Mouse (Mus musculus) cerebellum, adult 11-12 months (tissue): ENCODE measurements at regions not wholly inside any gene's neighbourhood (a gene's known extent, or its start where the extent isn't known, plus 50 kb on each side); places are given as distances from the start of the nearest gene placed in this dataset.

Experiments used
- DNase-seq: peaks from one replicate; pipeline ENCODE4 v3.0.0; 2022

DNA sequence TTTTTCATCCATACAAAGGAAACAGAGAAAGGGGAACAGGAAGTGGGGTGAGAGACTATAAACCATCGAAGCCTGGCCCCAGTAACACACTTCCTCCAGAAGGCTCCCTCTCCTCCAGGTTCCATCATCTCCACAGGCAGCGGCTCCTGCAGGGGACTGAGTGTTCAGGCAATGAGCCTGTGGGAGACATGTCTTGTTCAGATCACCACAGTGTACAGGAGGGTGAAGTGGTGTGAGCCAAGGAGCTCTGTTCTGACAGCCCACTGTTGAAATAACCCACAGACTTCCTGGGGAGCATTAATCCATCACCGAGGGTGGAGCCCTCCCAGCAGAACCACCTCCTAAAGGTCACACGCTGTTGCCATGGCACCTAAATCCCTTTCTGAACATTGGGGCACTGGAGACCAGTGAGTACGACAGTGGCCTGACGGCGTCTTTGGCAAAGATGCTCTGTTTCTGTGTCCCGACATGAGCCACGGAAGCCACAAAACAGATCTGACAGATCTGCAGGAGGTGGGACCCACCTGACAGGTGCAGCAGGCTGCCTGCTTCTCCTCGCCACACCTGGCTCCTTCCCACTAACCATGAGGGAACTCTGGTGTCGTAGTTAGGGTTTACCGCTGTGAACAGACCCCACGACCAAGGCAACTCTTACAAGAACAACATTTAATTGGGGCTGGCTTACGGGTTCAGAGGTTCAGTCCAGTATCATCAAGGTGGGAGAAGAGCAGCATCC is 60.9 kb downstream of the Psmg1 start:
- no peak for DNase-seq

GRCm38 (mm10) chr16:95928290-95929260 is 62.2 kb downstream of the Psmg1 start:
- no peak for DNase-seq

DNA sequence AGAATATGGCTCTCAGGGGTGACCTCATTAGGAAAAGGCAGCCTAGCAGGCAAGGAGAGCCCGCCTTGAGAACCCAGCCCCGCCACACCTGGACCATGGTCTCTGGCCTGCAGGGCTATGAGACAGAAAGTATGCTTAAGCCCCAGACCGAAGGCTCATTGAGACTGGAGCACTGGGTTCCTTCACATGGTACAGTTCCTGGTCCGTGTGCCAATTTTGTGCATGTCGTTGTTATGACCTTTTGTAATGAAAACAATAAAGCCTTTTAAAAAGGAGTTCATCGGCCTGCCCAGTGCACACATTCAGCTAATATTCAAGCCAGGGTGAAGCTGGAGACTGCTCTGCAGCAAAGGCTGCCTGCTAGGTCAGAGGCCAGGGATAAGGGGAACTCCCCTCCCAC is 64.2 kb downstream of the Psmg1 start:
- DNase-seq, result no peak

DNA sequence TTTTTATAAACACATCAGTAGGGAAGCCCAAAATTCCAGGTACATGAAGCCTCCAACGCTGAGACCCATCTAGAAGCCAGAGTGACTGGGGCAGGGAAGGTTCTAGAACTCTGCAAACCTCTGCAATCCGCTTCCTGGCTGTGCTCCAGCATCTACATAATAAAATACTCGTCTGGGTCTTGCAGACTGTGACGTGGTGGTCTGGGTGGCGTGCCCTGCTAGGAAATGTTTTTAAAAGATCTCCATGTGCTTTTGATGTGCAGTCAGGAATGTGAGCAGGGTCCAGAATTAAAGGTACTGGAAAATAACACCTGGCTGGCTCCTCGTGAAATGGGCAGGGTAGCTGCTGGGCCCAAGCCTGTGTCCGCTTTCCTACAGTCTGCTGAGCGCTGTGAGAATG is 66.0 kb downstream of the Psmg1 start:
- no peak for DNase-seq

DNA sequence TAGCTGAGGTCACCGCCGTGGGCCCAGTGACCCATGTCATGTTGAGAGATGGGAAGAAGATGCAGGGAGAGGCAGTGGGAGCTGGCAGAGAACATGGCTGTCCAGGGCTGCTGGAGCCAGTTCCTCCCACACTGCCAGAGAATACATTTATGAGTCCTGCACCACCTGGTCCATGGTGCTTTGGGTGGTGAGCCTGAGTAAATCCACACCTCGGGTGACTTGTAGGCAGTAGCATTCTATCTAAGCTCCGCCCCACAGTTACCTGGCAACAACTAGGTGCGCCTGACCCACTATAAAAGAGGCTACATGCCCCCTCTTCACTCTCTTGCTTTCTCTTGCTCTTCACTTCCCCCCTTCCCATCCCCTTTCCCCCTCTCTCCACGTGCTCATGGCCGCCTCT is 66.8 kb downstream of the Psmg1 start:
- no peak for DNase-seq

DNA sequence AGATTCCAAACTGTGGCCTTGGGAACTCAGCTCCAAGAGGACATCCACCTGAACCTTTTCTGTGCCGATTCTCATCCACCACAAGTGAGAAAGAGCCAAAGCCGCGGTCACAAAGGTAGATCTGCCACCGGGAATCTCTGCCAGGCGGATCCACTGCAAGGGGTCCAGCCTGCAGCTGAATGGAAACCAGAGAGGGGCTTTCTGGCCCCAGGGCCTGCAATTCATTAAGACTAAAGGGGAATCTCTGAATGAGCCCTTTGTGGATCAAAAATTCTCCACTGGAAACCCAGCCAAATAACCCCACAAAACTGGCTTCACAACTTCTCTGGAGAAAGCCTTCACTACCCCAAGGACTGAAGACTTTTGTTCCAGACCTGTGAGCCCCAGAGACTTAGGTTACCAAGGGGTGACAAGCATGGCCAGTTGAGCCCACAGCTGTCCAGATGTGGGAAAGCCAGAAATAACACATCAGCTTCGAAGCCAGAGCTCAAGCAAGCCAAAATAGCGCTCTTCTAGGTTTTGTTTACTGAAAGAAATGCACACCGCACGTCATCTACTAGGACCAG is 68.3 kb downstream of the Psmg1 start:
- no peak for DNase-seq

DNA sequence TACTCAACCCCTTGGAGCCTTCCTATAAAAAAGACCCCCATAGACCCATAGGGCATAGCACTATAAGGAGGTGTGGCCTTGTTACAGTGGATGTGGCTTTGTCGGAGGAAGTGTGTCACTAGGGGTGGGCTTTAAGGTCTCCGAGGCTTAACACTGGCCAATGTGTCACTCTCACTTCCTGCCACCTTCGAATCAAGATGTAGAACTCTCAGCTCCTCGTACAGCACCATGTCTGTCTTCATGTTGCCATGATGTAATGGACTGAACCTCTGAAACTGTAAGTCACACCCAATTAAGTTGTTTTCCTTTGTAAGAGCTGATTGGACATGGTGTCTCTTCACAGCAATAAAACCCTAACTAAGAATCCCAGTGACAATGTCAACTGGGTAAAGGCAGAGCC is 69.6 kb downstream of the Psmg1 start:
- no peak for DNase-seq

DNA sequence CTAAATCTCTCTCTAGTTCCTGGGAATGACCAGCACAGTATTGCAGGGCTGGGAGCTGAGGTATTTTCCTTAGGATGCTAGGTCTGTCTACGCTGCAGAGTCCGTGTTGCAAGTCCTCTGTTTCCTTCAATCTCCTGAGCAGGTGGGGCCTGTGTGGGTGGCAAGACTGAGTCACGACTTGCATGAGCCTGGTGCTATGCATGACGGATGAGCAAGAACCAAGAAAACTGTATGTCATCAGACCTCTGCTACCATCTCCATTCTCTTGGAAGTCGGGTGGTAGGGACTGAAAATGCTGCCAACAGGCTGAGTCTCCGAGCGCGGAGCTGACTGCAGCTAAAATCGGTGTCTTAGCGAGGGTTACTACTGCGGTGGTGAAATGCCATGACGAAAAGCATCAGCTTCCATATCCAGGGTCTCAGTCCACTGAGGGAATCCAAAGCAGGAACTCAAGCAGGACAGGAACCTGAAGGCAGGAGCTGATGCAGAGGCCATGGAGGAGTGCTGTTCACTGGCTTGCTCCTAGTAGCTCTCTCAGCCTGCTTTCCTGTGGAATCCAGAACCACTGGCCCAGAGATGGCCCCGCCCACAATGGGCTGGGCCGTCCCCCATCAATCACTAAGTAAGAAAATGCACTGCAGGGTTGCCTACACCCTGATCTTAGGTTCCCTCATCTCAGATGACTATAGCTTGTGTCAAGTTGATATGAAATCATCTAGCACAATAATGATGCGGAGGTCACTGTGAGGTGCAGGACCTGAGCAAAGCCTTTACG is 71.9 kb downstream of the Psmg1 start:
- no peak for DNase-seq

DNA sequence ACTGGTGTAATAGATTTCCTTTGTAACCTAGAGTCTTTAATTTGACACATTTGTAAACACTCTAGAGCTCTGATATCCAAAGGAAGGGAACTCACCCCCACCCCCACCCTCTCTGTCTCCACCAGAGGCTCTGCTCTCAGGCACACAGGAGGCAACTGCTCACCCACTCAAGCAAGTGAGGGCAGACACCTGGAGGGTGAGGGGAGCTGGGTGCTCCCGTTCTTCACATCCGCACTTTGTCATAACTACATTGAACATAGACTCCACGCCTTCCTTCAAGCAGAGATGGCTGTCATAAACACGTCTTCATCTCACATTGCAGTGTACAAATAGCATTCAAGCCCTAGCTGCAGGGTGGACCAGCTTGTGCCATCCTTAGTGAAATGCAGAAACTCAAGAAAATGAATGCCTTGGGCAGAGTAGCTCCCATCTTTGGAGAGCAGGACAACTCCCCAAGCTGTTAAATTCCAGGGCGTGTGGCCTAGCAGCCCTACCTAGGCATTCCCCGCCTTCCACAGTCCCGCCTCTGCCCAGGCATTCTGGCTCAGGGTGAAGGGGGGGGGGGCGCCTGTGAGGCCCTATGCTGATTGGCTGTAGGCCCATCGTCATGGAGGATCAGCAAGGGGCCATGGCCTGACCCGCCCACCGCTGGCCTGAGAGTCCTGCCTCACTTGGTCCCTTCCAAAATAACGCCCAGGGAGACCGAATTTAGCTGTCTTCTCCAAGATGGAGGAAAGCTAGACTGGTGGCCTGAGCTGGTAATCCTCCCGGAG is 72.9 kb downstream of the Psmg1 start:
- DNase-seq, result no peak

GRCm38 (mm10) chr16:95913879-95914278 is 76.9 kb downstream of the Psmg1 start:
- DNase-seq, result no peak

DNA sequence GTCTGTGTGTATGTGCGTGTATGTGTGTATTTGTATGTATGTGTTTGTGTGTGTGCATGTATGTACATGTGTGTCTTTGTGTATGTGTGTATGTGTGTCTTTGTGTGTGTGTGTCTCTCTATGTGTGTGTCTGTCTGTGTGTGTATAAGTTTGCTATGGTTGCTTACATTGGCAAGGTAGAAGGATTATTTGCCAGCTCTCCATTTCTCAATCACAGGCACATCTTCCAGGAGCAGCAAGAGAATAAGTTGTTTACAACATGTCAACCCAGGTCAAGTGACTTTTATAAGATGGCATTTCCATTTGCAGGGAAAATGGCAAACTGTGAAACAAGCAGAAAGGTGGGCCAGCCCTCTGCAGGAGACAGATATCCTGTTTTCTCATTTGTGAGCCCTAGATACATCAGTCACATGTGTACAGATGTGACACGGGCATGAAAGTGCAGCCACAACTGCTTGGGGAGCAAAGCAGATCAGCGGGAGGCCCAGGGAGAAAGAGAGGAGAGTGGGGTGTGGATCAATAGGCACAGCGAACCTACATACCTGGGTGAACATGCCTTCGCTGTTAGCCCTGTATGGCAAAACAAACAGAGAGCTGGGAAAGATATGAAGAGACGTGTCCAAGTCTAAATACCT is 86.1 kb downstream of the Psmg1 start:
- no peak for DNase-seq

DNA sequence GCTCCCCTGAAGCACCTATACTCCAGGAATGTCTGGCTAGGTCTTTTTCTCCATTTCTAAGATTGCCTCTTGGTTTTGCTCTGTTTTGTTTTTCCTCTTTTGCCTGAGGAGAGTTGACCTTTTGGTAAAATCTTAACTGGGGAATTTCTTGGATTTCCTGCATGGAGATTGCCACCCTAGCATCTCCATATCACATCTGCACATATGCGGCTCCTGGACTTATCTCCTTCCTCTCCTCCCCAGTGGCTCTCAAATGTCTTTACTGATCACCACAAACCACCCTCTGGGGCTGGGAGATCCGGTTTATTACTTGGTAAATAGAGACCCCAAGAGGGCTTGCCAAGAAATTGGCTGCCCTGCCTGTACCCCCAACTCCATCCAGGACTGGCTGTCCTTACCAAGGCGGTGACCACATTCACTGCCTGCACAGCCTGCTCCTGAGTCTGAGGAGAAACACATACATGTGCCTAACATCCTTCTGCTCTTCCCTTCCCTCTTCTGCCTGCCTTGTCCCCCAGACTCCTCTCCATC is 87.3 kb downstream of the Psmg1 start:
- no peak for DNase-seq

GRCm38 (mm10) chr16:95902177-95902576 is 88.6 kb downstream of the Psmg1 start:
- DNase-seq, result no peak

- no peak for DNase-seq
These were observed 89.4 kb downstream of the Psmg1 start for GRCm38 (mm10) chr16:95901388-95901787.

- DNase-seq, result no peak
These were observed 90.6 kb downstream of the Psmg1 start for GRCm38 (mm10) chr16:95900181-95900580.

DNA sequence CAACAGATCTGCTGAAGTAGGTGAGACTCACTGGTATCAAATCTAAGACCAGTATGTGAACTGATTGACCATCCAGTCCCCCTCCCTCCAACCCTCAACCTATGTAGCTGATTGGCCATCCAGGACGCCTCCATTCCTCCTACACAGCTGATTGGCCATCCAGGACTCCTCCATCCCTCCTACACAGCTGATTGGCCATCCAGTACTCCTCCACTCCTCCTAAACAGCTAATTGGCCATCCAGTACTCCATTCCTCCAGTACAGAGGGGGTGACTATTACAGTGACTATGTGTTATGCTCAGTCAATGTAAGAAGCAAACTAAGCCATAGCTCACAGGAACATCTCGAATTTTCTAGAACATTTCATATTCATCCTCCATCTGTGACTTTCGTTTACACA is 91.1 kb downstream of the Psmg1 start:
- no peak for DNase-seq

GRCm38 (mm10) chr16:95897843-95898242 is 92.9 kb downstream of the Psmg1 start:
- no peak for DNase-seq

GRCm38 (mm10) chr16:95896126-95896525 is 94.6 kb downstream of the Psmg1 start:
- no peak for DNase-seq

DNA sequence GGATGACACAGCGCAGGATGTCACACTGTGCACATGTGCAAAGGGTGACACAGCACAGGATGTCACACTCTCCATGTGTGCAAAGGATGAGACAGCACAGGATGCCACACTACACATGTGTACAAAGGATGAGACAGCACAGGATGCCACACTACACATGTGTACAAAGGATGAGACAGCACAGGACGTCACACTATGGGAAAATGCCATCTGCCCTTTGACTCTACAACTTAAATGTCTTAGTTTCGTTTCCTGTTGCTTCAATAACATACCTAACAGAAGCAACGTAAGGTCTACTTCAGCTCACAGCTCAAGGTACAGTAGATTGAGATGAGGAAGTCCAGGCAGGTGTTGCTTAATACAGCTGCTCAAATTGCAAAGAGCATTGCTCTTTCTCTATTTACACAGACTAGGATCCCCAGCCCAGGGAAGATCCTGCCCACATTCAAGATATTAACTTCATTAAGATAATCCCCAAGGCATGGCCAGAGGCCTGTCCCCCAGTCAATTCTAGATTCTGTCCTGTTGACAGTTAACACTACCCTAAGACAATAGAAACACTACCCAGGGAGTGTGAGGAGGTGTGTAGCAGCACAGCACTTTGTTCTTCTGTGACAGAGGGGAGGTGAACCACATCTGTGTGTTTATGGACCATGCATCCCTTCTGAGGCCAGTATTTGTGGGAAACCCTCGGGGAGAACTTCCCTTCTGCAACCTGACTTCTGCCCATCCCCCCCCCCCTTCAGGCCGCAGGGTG is 97.0 kb downstream of the Psmg1 start:
- DNase-seq, result no peak

GRCm38 (mm10) chr16:95892356-95892755 is 98.4 kb downstream of the Psmg1 start:
- DNase-seq, result no peak

GRCm38 (mm10) chr16:95886131-95886530 is 104.6 kb downstream of the Psmg1 start:
- no peak for DNase-seq
